Mouse (Mus musculus) CD8-positive naive resting alpha-beta T cell, adult 2 months (primary cell): ENCODE measurements at regions not wholly inside any gene's neighbourhood (a gene's known extent, or its start where the extent isn't known, plus 50 kb on each side); places are given as distances from the start of the nearest gene placed in this dataset.

ENCODE experiments used
- DNase-seq, 2 experiments: peaks; one replicate each; pipeline ENCODE4 v3.0.0; 2022; ENCODE audit warnings: low read depth in 2 of 2, low spot score in 2 of 2

DNA sequence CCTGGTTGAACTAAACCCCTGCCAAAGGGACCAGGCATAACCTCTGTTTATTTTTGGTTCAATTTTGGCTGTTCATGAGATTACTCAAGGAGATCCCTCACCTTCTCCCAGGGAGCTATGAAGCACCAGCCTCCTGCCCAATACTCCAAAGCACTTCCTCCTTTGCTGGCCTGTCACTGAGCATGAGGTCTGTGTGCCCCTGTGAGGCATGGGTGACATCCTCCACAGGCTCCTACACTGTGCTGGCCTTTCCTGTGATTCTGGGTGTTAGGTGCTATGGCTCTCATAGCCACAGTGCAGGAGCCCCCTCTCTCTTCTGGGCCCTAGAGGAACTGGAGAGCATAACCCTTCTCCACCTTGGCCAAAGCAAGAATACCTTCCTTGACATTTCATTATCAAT, 53.1 kb upstream of the Ankrd50 start:
- no peak for DNase-seq
